ENCODE assay signal across 9 mouse cellular contexts in the genomic region with DNA sequence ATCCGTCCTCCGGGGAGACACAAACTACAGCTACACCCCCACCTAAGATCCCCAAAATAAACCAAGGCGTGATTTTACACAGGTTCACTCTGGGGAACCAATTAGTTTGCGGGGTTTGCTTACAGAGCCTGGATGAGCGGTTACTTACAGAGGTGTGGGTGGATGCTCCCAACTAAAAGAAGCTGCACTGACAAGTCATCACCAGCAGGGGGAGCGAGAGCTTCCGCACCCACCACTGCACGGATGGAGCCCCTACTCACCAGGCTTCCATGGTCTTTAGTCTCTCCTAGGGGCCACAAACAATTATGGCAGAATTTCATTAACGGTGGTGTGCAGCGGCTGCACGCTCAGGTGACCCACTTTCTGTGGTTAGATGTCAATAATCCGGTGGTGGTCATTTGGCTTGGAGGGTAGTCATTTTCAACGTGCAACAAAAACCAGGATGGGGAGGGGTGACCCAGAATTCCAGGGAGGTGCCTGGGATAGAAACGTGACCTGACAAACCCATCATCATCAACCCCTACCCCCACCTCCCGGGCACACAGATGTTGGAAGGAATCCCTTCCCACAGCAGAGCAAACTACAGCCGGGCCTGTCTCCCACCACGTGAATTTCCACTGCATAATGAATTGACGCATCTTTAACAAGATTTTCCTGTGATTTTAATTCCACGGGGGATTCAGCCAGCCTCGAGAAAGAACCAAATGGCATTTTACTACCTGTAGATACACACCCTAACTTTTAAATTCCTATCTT.
DNase-seq lines count a peak whose midpoint lies in the region; ATAC-seq and TF ChIP-seq lines count a peak whose summit lies in the region.
"Had no signal": no experiment of that assay in that cellular context is flagged by ENCODE, and none has a peak within 500 bp of the region (broad histone marks: within the 10 kb centered on the region; RNA-seq: fewer than 3 reads in every experiment).

No protein-coding gene starts in this region.

- intact Hi-C loops in gastrocnemius, postnatal 14 days (cut with DNase I; ENCODE audit: low total_unique reads): no loop called here
- intact Hi-C loops in gastrocnemius, postnatal 36 days (cut with DNase I): no loop called here
- intact Hi-C loops in left cerebral cortex, postnatal 25 days (cut with DNase I): loop anchor here (1.0 kb wide), 1 partner anchor 187 kb away; the partner anchor contains the start of gene Spock1

- 51% methylated on average over 20 of the region's 20 CpGs for WGBS in embryonic facial prominence, embryonic 12.5 days

- H3K27ac ChIP-seq in embryonic facial prominence, embryonic 12.5 days: no peak overlapping the region
- H3K27ac ChIP-seq: embryonic facial prominence, embryonic 13.5 days had no signal

- POLR2A ChIA-PET in Patski (lab: Charles Lee): no interaction called here

- no peaks in the 10 kb centered on the region for H3K27me3 ChIP-seq in Patski
- H3K27me3 ChIP-seq in embryonic facial prominence, embryonic 12.5 days: no peaks in the 10 kb centered on the region

- CTCF ChIA-PET in Patski (lab: Charles Lee): no interaction called here

- ATAC-seq in Patski: no peak
- ATAC-seq in embryonic facial prominence, embryonic 12.5 days (ENCODE audit: insufficient number of reproducible peaks, insufficient read depth, low FRiP score, low TSS enrichment): peak; percentile 52; the same call in 1 of the 2 replicates

- H3K4me2 ChIP-seq in embryonic facial prominence, embryonic 12.5 days (replicated peaks): no peak overlapping the region
- H3K4me2 ChIP-seq: embryonic facial prominence, embryonic 13.5 days had no signal

- DNase-seq in gastrocnemius, postnatal 14 days: peak; percentile 9
- no peak for DNase-seq in gastrocnemius, postnatal 36 days
- DNase-seq in Patski (ENCODE audit: low read depth, low spot score): no peak
- peak; percentile 37 to 69 for DNase-seq in left cerebral cortex, postnatal 25 days (ENCODE audit: low spot score in 2 of 2)
- DNase-seq in right cerebral cortex, postnatal 4 days: peak; percentile 14
- DNase-seq in thymus, postnatal 36 days: no peak
- DNase-seq in adrenal gland, adult 18-20 months (ENCODE audit: low spot score in 2 of 2): no peak

- no peak overlapping the region for H3K4me3 ChIP-seq in embryonic facial prominence, embryonic 12.5 days
- H3K4me3 ChIP-seq: embryonic facial prominence, embryonic 13.5 days had no signal

- no peaks in the 10 kb centered on the region for H3K9me3 ChIP-seq in embryonic facial prominence, embryonic 12.5 days
- H3K9me3 ChIP-seq: embryonic facial prominence, embryonic 13.5 days had no signal

- no peaks in the 10 kb centered on the region for H3K36me3 ChIP-seq in embryonic facial prominence, embryonic 12.5 days
- H3K36me3 ChIP-seq: embryonic facial prominence, embryonic 13.5 days had no signal

- TF ChIP-seq CTCF in Patski (IDR thresholded peaks at IDR 0.05): peak; percentile 9

- 0 out of 2 replicates have a peak, but pooled peaks cover 5% of the 10 kb centered on the region for H3K4me1 ChIP-seq in embryonic facial prominence, embryonic 12.5 days

- no peak overlapping the region for H3K9ac ChIP-seq in embryonic facial prominence, embryonic 12.5 days
- H3K9ac ChIP-seq: embryonic facial prominence, embryonic 13.5 days had no signal

- in situ Hi-C loops in Patski (cut with MboI; ENCODE audit: low pct_unique_long_range_greater_than_20kb): no loop called here

Comparison
In these comparisons a context has a peak if more than half of its experiments do, and no peak if none do; other contexts are left out.
1. DNase-seq: peak in gastrocnemius, postnatal 14 days (single experiment), left cerebral cortex, postnatal 25 days (2 of 2) and right cerebral cortex, postnatal 4 days (single experiment); none in gastrocnemius, postnatal 36 days (0 of 2), Patski (single experiment), thymus, postnatal 36 days (0 of 2) and adrenal gland, adult 18-20 months (0 of 2).